Mouse (Mus musculus): ENCODE results near the gene Usp47.

DNA sequence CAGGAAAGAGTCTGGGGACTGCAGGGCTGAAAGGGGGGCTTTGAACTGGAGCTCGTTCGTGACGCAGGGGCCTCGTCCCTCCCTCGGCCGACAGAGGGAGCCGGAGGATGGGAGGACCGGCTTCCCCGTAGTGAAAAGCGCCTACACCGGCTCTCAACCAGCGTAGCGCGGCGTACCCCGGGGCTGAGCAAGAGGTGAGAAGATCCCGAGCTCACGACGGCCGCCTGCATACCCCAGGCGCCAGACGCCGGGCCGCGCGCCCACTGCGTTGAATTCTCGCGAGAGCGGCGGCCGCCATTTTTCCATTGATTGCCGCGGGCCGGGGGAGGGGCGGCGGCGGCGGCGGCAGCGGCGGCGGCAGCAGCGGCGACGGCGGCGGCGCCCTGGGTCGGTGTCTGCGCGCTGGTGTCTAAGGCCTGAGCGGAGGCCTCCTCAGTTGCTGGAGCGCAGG is at the start of gene Usp47:
- TF ChIP-seq CTCF (conservative IDR thresholded peaks at IDR 0.05; ENCODE audit: low read length) (no peak), NANOG (IDR thresholded peaks at IDR 0.05; ENCODE audit: borderline replicate concordance, low read length) (no peak), POU5F1 (IDR thresholded peaks at IDR 0.05; ENCODE audit: borderline replicate concordance, low read length) (no peak)
